Mouse (Mus musculus): ENCODE results near the gene Daglb. TPM values are rescaled to one million over a fixed set of nuclear protein-coding genes. Genes with fewer than 3 reads are reported as not detected.

The Daglb gene
- total RNA-seq, 2 experiments from 2014 or later, result 6.9 to 7.3 TPM

- intact Hi-C loops (cut with DNase I), result no loop called here
- DNase-seq, result no peak
These were observed 90.8 kb downstream of the Daglb start for GRCm38 (mm10) chr5:143555233-143555632.

Other genes with a start within 250 kb of the Daglb start
- not detected for gene Spdye4a, start 237.7 kb upstream of the Daglb start, total RNA-seq (2021)
- 1 to 10 TPM; 5.8 to 7.6 TPM for gene Zfp12, start 229.4 kb upstream of the Daglb start, total RNA-seq (2021)
- 1 to 10 TPM; 2.2 to 3.2 TPM for gene Zfp316, start 194.6 kb upstream of the Daglb start, total RNA-seq (2021)
- gene Zfp853, start 171.0 kb upstream of the Daglb start, total RNA-seq (2021), result under 1 TPM; 0.08 to 0.12 TPM
- gene E130309D02Rik, start 149.2 kb upstream of the Daglb start, total RNA-seq (2021), result 10 to 100 TPM in 1 of 2 experiments, 1 to 10 TPM in 1; 8.9 to 10.3 TPM
- gene Zdhhc4, start 135.3 kb upstream of the Daglb start, total RNA-seq (2021), result 10 to 100 TPM; 34.1 to 38.2 TPM
- not detected for gene Grid2ip, start 107.2 kb upstream of the Daglb start, total RNA-seq (2021)
- 10 to 100 TPM; 29.6 to 33.2 TPM for gene Kdelr2, start 60.7 kb upstream of the Daglb start, total RNA-seq (2021)
- gene Rac1, start 63.5 kb downstream of the Daglb start, total RNA-seq (2021), result 100 to 1,000 TPM; 188 to 206 TPM
- 10 to 100 TPM; 12.2 to 13.8 TPM for gene Cyth3, start 157.9 kb downstream of the Daglb start, total RNA-seq (2021)

All from gastrocnemius, postnatal 36 days (tissue).